Mouse (Mus musculus) kidney, postnatal 25 days (tissue): ENCODE data around the gene Ryr3.
"Not testable (repeated sequence)": the region's sequence is repeated elsewhere in the genome, so short reads cannot be mapped to it uniquely, and the experiment has no call there.

Experiments used
- DNase-seq, 2 experiments: peaks; one replicate each; pipeline ENCODE4 v3.0.0; 2021; ENCODE audit warnings: mixed read lengths in 2 of 2

Gene Ryr3

GRCm38 (mm10) chr2:113094088-113094487 is 122.8 kb downstream of the Ryr3 start:
- DNase-seq, result no peak

- no peak for DNase-seq
Observed at GRCm38 (mm10) chr2:113092756-113093155, 124.1 kb downstream of the Ryr3 start.

- DNase-seq, result not testable (repeated sequence)
Observed at GRCm38 (mm10) chr2:113091316-113091715, 125.6 kb downstream of the Ryr3 start.

GRCm38 (mm10) chr2:113076396-113076795 is 140.5 kb downstream of the Ryr3 start:
- no peak for DNase-seq

GRCm38 (mm10) chr2:113059367-113059766 is 157.5 kb downstream of the Ryr3 start:
- DNase-seq, result no peak

GRCm38 (mm10) chr2:113058914-113059313 is 158.0 kb downstream of the Ryr3 start:
- no peak for DNase-seq

- no peak for DNase-seq
Observed at GRCm38 (mm10) chr2:113058116-113058515, 158.8 kb downstream of the Ryr3 start.

GRCm38 (mm10) chr2:113055591-113055990 is 161.3 kb downstream of the Ryr3 start:
- no peak for DNase-seq

GRCm38 (mm10) chr2:113049831-113050230 is 167.1 kb downstream of the Ryr3 start:
- DNase-seq, result no peak

- DNase-seq, result no peak
Observed at GRCm38 (mm10) chr2:113036550-113036949, 180.3 kb downstream of the Ryr3 start.

- DNase-seq, result no peak
Observed at GRCm38 (mm10) chr2:113030689-113031088, 186.2 kb downstream of the Ryr3 start.

- no peak for DNase-seq
Observed at GRCm38 (mm10) chr2:113019896-113020295, 197.0 kb downstream of the Ryr3 start.

- no peak for DNase-seq
Observed at GRCm38 (mm10) chr2:113018278-113018677, 198.6 kb downstream of the Ryr3 start.

- no peak for DNase-seq
Observed at GRCm38 (mm10) chr2:113016236-113016635, 200.7 kb downstream of the Ryr3 start.

- no peak for DNase-seq
Observed at GRCm38 (mm10) chr2:113008961-113009740, 207.7 kb downstream of the Ryr3 start.

- DNase-seq, result no peak
Observed at GRCm38 (mm10) chr2:112998498-112998897, 218.4 kb downstream of the Ryr3 start.

- DNase-seq, result no peak
Observed at GRCm38 (mm10) chr2:112982908-112983510, 233.9 kb downstream of the Ryr3 start.

- no peak for DNase-seq
Observed at GRCm38 (mm10) chr2:112966807-112967625, 249.9 kb downstream of the Ryr3 start.

GRCm38 (mm10) chr2:112948931-112949330 is 268.0 kb downstream of the Ryr3 start:
- DNase-seq, result no peak

- no peak for DNase-seq
Observed at GRCm38 (mm10) chr2:112931776-112932175, 285.1 kb downstream of the Ryr3 start.

GRCm38 (mm10) chr2:112913796-112914195 is 303.1 kb downstream of the Ryr3 start:
- DNase-seq, result no peak

GRCm38 (mm10) chr2:112912611-112913010 is 304.3 kb downstream of the Ryr3 start:
- DNase-seq, result no peak

GRCm38 (mm10) chr2:112910579-112910978 is 306.3 kb downstream of the Ryr3 start:
- no peak for DNase-seq

GRCm38 (mm10) chr2:112909142-112909541 is 307.8 kb downstream of the Ryr3 start:
- DNase-seq, result no peak
